Mouse (Mus musculus) fat pad, adult 2 months (tissue): ENCODE results near the gene Ap4m1.
"Not testable (repeated sequence)": the region's sequence is repeated elsewhere in the genome, so short reads cannot be mapped to it uniquely, and the experiment has no call there.

Source experiments
- DNase-seq: peaks from one replicate; pipeline ENCODE4 v3.0.0-alpha.2; 2011; ENCODE audit warnings: low read depth, low spot score; ENCODE audit errors: extremely low read depth

The Ap4m1 gene

GRCm38 (mm10) chr5:138194755-138195345, 23.0 kb downstream of the Ap4m1 start:
- no peak for DNase-seq

DNA sequence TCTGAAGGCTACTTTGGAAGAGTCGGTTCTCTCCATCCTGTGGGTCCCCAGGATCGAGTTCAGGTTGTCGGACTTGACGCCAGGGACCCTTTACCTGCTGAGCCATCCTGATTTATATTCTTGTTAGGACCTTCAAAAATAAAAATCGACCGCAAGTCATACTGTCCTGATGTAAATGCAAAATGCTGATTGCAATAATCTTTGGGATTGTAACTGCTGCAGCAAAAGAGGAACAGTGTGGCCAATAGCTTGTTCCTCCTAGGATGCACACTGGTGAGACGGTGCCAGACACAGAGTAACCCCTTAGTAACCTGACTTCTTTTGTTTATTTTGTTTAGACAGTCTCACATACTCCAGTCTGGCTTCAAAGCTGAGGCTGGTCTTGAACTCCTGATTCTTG, 23.7 kb downstream of the Ap4m1 start:
- no peak for DNase-seq

DNA sequence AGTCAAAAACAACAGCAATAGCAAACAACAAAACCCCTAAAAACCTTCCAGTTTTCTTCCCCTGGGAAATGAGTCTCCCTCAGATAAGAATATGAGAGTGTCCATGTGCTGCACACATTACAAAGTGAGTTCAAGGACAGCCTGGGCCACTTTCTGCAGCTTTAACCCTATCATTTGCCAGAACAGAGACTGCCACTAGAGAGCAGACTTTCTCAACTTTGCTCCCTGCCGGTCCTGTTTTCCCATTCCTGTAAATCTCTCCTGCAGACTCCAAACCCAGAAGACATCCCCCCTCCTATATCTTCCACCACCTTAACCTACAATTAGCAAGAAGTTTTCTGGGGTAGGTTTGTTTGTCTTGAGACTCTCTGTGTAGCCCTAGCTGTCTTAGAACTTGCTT, 27.8 kb downstream of the Ap4m1 start:
- DNase-seq = no peak

GRCm38 (mm10) chr5:138202086-138202485, 30.3 kb downstream of the Ap4m1 start:
- DNase-seq = no peak

DNA sequence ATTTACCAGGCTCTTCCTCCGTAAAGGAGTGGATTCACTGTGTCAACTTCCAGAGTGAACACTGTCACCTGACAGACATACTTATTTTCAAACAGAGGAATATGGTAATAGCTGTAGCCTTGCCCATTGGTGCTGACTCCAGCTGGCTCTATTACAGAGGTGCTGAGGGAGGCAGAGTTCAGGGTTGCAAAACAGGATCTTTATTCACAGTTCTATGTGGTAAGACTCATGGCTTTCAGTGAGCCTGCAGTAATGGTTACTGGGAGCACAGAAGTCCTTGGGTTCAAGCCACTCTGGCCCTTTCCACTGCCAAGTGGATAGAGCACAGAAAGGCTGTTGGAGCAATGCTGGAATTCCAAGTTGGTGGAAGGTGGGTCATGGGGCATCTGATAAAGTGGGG, 35.5 kb downstream of the Ap4m1 start:
- DNase-seq = no peak

DNA sequence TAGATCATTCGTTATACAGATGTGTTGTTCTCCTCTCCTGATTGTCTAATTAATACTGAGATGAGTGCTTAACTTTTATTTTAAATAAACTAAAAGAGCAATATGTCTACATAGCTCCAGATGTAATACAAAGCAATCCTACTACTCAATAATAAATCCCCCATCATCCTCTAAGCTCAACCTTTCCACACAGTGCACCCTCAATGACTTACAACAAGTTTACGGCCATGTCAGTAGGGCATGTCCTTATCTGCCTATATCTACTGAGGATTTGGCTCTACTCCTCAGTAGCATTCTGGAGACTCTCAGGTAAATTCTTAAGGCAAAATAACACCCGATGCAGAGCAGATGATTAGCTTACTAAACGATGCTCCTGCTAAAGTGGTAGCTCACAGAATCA, 36.1 kb downstream of the Ap4m1 start:
- no peak for DNase-seq

DNA sequence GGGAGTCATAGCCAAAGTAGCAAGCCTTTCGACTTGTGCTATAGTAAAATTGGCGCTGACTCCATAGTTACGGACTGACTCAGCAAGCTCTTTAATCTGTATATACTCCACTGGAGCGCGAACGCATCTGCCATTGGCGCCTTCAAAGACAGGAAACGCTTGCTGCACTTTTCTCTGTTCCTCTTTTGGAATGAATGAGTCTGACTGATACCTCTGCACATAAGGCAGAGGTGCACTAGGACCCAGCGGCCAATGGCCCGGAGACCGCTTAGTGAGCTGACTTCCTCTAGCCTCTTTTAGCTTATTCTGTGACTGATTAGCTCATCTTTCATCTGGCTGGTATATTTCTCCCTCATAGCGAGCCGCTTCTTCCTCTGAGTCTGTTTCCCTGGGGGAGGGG, 44.8 kb downstream of the Ap4m1 start:
- DNase-seq = not testable (repeated sequence)

GRCm38 (mm10) chr5:138219864-138220263, 48.1 kb downstream of the Ap4m1 start:
- DNase-seq = no peak

DNA sequence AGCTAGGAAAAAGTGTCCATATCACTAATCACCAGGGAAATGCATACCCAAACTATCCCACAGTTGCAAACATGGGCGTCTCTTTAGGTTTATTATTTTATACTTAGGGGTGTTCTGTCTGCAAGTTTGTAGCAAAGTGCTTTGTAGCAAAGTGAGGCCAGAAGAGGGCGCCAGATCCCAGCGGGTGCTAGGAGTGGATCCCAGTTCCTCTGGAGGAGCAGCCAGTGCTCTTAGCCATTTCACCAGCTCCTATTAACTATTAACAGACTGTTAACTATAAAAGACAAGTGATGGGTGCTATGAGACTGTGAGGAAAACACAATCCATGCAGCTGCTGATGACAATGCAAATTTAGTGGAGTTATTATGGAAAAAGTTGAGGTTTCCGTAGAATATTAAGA, 50.3 kb downstream of the Ap4m1 start:
- DNase-seq = no peak

DNA sequence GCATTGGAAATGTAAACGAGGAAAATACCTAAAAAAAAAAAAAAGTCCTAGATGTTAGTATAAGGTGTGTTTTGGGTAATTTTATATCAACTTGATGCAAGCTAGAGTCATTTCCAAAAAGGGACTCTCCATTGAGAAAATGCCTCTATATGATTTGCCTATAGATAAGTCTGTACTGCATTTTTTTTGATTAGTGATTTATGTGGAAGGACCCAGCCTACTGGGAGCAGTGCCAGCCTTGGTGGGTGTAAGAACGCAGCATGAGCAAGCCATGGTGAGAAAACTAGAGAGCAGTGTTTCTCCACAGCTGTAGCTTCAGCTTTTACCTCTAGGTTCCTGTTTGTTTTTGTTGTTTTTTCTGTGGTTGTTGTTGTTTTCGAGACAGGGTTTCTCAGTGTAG, 51.5 kb downstream of the Ap4m1 start:
- DNase-seq = no peak

DNA sequence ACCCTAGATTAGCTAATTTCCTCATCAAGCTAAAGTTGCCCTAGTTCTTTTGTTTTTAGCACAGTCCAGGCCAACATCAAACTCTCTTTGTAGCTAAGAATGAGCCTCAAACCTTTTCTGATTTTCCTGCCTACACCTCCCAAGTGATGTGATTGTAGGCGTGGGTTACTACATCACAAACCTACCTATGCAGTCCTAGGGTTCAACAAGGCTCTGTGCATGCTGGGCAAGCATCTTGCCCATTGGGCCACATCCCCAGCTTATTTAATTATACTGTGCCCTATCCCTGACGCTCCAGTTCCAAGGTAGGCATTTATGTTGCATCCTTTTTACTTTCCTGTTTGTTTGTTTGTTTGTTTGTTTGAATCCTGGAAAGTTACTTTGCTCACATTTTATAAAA, 53.9 kb downstream of the Ap4m1 start, which contains the start of gene Nxpe5:
Nxpe5 (plus strand) TSS at position 199 of the 400 bp plus-strand sequence.
- DNase-seq = no peak

DNA sequence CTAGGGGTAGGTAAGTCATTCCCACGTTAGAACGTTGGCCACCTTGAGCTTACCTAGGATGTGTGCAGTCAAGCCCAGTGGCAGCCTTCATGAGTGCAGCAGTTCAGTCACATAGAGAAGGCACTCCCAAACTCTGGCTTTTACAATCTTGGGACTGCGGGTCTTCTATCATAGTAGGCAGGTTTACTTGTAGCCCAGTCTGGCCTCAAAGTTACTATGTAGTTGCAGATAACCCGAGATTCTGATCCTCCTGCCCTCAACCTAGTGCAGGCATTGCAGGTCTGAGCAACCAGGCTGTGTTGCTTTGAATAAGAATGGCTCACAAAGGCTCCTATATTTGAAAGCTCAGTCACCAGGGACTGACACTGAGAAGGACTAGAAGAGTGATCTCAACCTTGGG, 54.7 kb downstream of the Ap4m1 start:
- DNase-seq = no peak

GRCm38 (mm10) chr5:138227367-138227766, 55.6 kb downstream of the Ap4m1 start:
- no peak for DNase-seq

DNA sequence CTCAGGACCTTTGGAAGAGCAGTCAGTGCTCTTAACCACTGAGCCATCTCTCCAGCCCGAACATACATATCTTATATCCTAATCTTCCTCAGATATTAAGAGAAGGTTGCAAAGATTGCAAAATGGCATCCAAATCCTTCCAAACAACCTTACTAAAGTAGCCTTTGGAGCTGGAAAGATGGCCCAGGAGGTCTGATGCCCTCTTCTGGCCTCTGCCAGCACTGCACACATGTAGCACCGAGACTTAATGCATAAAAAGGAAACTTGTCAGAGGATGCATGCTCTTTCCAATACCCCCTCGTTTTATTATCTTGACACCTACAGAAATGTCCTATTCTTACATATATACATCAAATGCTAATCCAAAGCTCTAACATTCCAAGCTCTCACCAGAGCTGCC, 56.2 kb downstream of the Ap4m1 start:
- DNase-seq = no peak

- DNase-seq = no peak
These were observed 57.7 kb downstream of the Ap4m1 start for GRCm38 (mm10) chr5:138229511-138229910.
